Mouse (Mus musculus) thymus, adult 2 months (tissue): ENCODE measurements around the gene Pde4d. TPM values are rescaled to one million over a fixed set of nuclear protein-coding genes. Genes with fewer than 3 reads are reported as not detected.

ENCODE experiments used
- DNase-seq: peaks from one replicate; pipeline ENCODE4 v3.0.0; 2021
- H3K27ac ChIP-seq: fragments of 200-500 bp; 2 replicates; pipeline ENCODE4 v1.5.1; 2012; ENCODE audit warnings: low read length, control low read depth; ENCODE audit not compliant: control insufficient read depth, insufficient read depth
- H3K27me3 ChIP-seq: fragments of 200-500 bp; 2 replicates; pipeline ENCODE4 v1.6.1; 2012; ENCODE audit warnings: mild to moderate bottlenecking, low read length, moderate library complexity, mixed read lengths; ENCODE audit not compliant: control insufficient read depth, insufficient read depth
- H3K36me3 ChIP-seq: fragments of 200-500 bp; 2 replicates; pipeline ENCODE4 v1.6.1; 2012; ENCODE audit warnings: mild to moderate bottlenecking, low read length, moderate library complexity; ENCODE audit not compliant: control insufficient read depth, insufficient read depth
- H3K4me1 ChIP-seq: fragments of 200-500 bp; replicated peaks from 2 replicates; pipeline ENCODE4 v1.6.1; 2012; ENCODE audit warnings: low read length; ENCODE audit not compliant: control insufficient read depth, insufficient read depth
- H3K4me3 ChIP-seq: fragments of 200-500 bp; 2 replicates; pipeline ENCODE4 v1.5.1; 2012; ENCODE audit warnings: mild to moderate bottlenecking, low read length, control low read depth, moderate library complexity; ENCODE audit not compliant: control insufficient read depth, insufficient read depth
- CTCF ChIP-seq: fragments of 200-500 bp; IDR thresholded peaks from 2 replicates; pipeline ENCODE4 v1.5.1; 2012; ENCODE audit warnings: mild to moderate bottlenecking, control low read depth, low read length, moderate library complexity, borderline replicate concordance; ENCODE audit not compliant: control insufficient read depth, poor library complexity, insufficient read depth; ENCODE audit errors: extremely low read depth
- POLR2A ChIP-seq: fragments of 200-500 bp; IDR thresholded peaks from 2 replicates; pipeline ENCODE4 v1.6.1; 2012; ENCODE audit warnings: mild to moderate bottlenecking, low read length, control low read depth, moderate library complexity; ENCODE audit not compliant: control insufficient read depth, poor library complexity, insufficient read depth; ENCODE audit errors: extremely low read depth
- WGBS: fragments of 180-500 bp; shearing (Covaris S2); methylation state at CpG from one replicate; pipeline ENCODE4 v1.1.7; 2018; 5-methylcytosine and 5-hydroxymethylcytosine counted together
- polyA plus RNA-seq: library from polyadenylated mRNA; depleted of rRNA; stranded (reverse); fragments of >200 nt; gene quantifications from 2 replicates; pipeline ENCODE4 v1.2.3, GENCODE M21; 2012

Pde4d gene
- polyA plus RNA-seq, 1 experiment, result 35.2 TPM

DNA sequence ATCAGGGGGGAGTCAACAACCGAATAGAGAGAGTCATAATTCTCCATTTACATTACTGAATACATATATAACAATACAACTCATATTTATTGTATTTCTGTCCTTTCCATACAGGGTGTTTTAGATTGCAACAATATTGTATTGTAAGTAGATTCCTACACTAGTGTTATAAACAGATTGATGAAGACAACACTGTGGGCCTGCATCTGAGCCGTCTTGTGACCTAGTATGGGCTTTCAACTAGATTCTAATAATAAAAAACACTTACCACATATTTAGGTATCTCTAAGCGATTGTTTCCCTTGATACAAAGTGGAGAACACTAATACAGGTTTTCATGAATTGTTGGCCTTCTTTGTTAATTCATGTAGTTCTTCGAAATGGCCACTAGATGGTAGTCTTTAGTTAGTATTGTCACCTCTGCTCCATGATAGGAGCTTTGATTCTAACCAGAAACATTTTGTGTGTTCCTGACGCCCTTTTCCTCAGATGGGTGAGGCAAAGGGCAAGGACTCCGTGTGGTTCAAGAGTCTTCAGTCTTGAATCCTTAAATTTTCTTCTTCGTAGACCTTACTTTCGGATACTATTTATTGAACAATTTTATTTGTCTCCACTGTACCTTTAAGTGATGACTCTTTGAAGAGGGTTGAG lies 779.3 kb downstream of the Pde4d start:
- TF ChIP-seq POLR2A (no peak), CTCF (no peak)
- H3K36me3 ChIP-seq, result no peaks in the 10 kb centered on the region
- H3K27me3 ChIP-seq, result no peaks in the 10 kb centered on the region
- no peak overlapping the region for H3K27ac ChIP-seq
- DNase-seq, result no peak
- peak overlapping the region; percentile 42; the same call in 1 of the 2 replicates for H3K4me3 ChIP-seq
- H3K4me1 ChIP-seq, result peaks cover 12% of the 10 kb centered on the region
- WGBS, result 20% methylated on average over 8 of the region's 8 CpGs

- H3K27ac ChIP-seq, result no peak overlapping the region
- no peak for DNase-seq
- WGBS, result 2% methylated on average over 17 of the region's 17 CpGs
Observed at GRCm38 (mm10) chr13:109229618-109230334, 780.0 kb downstream of the Pde4d start.

DNA sequence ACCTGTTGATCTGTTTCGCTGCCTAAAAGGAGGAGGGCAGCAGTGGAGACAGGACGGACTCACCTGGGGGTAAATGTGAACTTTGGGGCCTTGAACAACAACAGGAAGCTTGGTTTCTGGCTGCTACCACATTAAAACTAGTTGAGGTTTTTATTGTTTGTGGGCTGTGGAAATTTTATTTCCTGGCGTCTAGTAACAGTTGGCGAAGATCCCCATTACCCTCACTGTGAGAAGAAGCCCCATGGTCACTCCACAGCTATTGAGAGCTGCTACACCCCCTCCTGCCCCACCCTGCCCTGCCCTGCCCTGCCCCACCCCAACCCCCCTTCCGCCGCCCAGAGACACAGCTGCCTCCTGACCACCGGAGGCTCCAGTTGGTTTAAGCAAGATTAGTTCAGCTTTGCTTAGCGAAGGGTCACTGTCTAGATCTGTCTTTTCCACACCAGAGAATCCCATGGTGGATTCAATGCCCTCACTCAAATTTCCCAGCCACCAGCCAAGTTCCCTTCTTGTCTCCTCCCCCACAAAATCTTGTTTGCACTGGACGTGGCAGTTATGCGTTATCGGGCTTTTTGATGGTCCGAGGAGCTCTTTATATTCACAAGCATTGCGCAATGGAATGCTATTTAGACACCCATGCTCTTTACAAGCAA lies 780.7 kb downstream of the Pde4d start:
- Histone ChIP-seq H3K27me3 (no peaks in the 10 kb centered on the region), H3K36me3 (no peaks in the 10 kb centered on the region), H3K4me3 (peak overlapping the region; percentile 9; the same call in 1 of the 2 replicates), H3K4me1 (peaks cover 12% of the 10 kb centered on the region), H3K27ac (no peak overlapping the region)
- DNase-seq, result peak; percentile 42
- WGBS, result 9% methylated on average over 13 of the region's 13 CpGs
- no peak for TF ChIP-seq CTCF
- TF ChIP-seq POLR2A, result no peak

More at GRCm38 (mm10) chr13:109229618-109230334, 780.0 kb downstream of the Pde4d start:
- TF ChIP-seq CTCF (no peak), POLR2A (no peak)
- Histone ChIP-seq H3K27me3 (no peaks in the 10 kb centered on the region), H3K36me3 (no peaks in the 10 kb centered on the region), H3K4me3 (peak overlapping the region; percentile 42), H3K4me1 (peaks cover 12% of the 10 kb centered on the region)

DNA sequence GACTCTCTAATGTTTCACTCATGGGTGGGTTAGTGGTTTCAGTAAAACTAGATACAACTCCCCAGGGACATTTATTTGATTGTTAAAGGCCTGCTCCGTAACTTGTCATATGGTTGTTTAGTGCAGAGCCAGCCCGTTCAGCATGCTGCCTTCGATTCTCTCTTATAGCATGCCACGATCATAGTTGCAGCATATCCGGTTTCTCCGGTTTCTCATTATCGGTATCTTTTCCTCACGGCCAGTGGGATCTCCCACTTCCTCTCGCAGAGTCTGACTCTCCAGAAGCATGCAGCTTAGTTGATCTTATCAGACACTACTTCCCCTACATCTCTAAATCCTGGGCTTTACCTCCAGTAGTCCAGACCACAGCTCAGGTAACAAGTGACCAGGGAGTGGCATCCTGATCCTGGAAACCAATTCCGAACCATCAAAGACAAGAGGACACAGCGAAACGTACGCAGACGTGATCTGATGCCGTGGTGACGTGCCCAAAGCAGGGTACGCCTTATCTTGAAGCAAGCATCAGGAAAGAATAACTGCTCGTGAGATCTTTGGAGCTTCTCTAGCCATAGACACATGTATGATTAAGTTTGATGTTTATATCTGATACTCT lies 782.2 kb downstream of the Pde4d start:
- H3K27ac ChIP-seq, result peak overlapping the region; percentile 43; the same call in 1 of the 2 replicates
- no peak for TF ChIP-seq CTCF
- TF ChIP-seq POLR2A, result no peak
- WGBS, result 16% methylated on average over 18 of the region's 18 CpGs
- peak overlapping the region; percentile 33 for H3K4me3 ChIP-seq
- peaks cover 15% of the 10 kb centered on the region for H3K4me1 ChIP-seq
- DNase-seq, result no peak
- H3K27me3 ChIP-seq, result no peaks in the 10 kb centered on the region
- no peaks in the 10 kb centered on the region for H3K36me3 ChIP-seq

- WGBS, result 86% methylated on average over 5 of the region's 5 CpGs
- no peaks in the 10 kb centered on the region for H3K27me3 ChIP-seq
- H3K27ac ChIP-seq, result no peak overlapping the region
- TF ChIP-seq CTCF, result no peak
- no peak for TF ChIP-seq POLR2A
- H3K4me1 ChIP-seq, result peaks cover 15% of the 10 kb centered on the region
- no peak overlapping the region for H3K4me3 ChIP-seq
- DNase-seq, result no peak
- H3K36me3 ChIP-seq, result no peaks in the 10 kb centered on the region
Observed at GRCm38 (mm10) chr13:109232531-109232930, 782.8 kb downstream of the Pde4d start.

- Histone ChIP-seq H3K27me3 (no peaks in the 10 kb centered on the region), H3K4me3 (no peak overlapping the region), H3K27ac (no peak overlapping the region), H3K4me1 (peaks cover 18% of the 10 kb centered on the region), H3K36me3 (no peaks in the 10 kb centered on the region)
- TF ChIP-seq POLR2A, result no peak
- no peak for TF ChIP-seq CTCF
- 55% methylated on average over 5 of the region's 5 CpGs for WGBS
- no peak for DNase-seq
Observed at GRCm38 (mm10) chr13:109233911-109234613, 784.3 kb downstream of the Pde4d start.

- Histone ChIP-seq H3K36me3 (no peaks in the 10 kb centered on the region), H3K4me3 (no peak overlapping the region), H3K27me3 (no peaks in the 10 kb centered on the region), H3K4me1 (peaks cover 17% of the 10 kb centered on the region), H3K27ac (no peak overlapping the region)
- WGBS, result 91% methylated on average over 4 of the region's 4 CpGs
- no peak for DNase-seq
- TF ChIP-seq POLR2A (no peak), CTCF (no peak)
Observed at GRCm38 (mm10) chr13:109236047-109236446, 786.3 kb downstream of the Pde4d start.
